Mouse (Mus musculus) inflammation-experienced regulatory T-cells (primary cell): ENCODE results near the gene Zfyve1. TPM values are rescaled to one million over a fixed set of nuclear protein-coding genes. Genes with fewer than 3 reads are reported as not detected.

Experiments used
- polyA plus RNA-seq, 2 experiments: library from polyadenylated mRNA; unstranded; fragments of 100-300 nt; shearing (Covaris generic); gene quantifications; one replicate each; pipeline ENCODE4 v1.2.1; 2017

Zfyve1 gene
- 10 to 100 TPM; 11.5 to 14.4 TPM for polyA plus RNA-seq

GRCm38 (mm10) chr12:83597025-83597501 is at the start of gene Zfyve1:
TSS of gene Zfyve1 (minus strand) at chr12:83597222.

GRCm38 (mm10) chr12:83630936-83631335 is 33.9 kb upstream of the Zfyve1 start, which contains the start of gene Rbm25:
TSS of gene Rbm25 (plus strand) at chr12:83631236.

GRCm38 (mm10) chr12:83520311-83520890 is 76.6 kb downstream of the Zfyve1 start, which contains the start of gene Dcaf4:
TSS of gene Dcaf4 (plus strand) at chr12:83520466.

Other genes with a start within 250 kb of the Zfyve1 start
- gene Dpf3, start 109.5 kb downstream of the Zfyve1 start, polyA plus RNA-seq = 1 to 10 TPM in 1 of 2 experiments, under 1 TPM in 1; 0.16 to 2.8 TPM
- 10 to 100 TPM; 25.2 to 32.4 TPM for gene Dcaf4, start 76.8 kb downstream of the Zfyve1 start, polyA plus RNA-seq
- gene Rbm25, start 34.0 kb upstream of the Zfyve1 start, polyA plus RNA-seq = 100 to 1,000 TPM; 330 to 337 TPM
- 100 to 1,000 TPM; 109 to 112 TPM for gene Psen1, start 90.9 kb upstream of the Zfyve1 start, polyA plus RNA-seq
- 1 to 10 TPM in 1 of 2 experiments, not detected in 1; 1.1 TPM for gene Papln, start 166.4 kb upstream of the Zfyve1 start, polyA plus RNA-seq